Mouse (Mus musculus) cortical plate, adult 2 months (tissue): ENCODE data around the gene Cmtr2. TPM values are rescaled to one million over a fixed set of nuclear protein-coding genes. Genes with fewer than 3 reads are reported as not detected.
A peak's percentile ranks its signal among the peaks of the same experiment; 100 is the strongest.

ENCODE experiments used
- H3K27ac ChIP-seq: fragments of 200-500 bp; 2 replicates; pipeline ENCODE4 v1.5.1; 2012; ENCODE audit warnings: low read length, control low read depth, inconsistent platforms; ENCODE audit not compliant: insufficient read depth
- H3K4me1 ChIP-seq: fragments of 200-500 bp; 2 replicates; pipeline ENCODE4 v1.6.1; 2011; ENCODE audit warnings: low read length; ENCODE audit not compliant: control insufficient read depth, insufficient read depth
- H3K4me3 ChIP-seq: fragments of 200-500 bp; 2 replicates; pipeline ENCODE4 v1.5.1; 2011; ENCODE audit warnings: mild to moderate bottlenecking, low read length, control low read depth; ENCODE audit not compliant: insufficient read depth
- CTCF ChIP-seq: fragments of 200-500 bp; IDR thresholded peaks from 2 replicates; pipeline ENCODE4 v1.5.1; 2011; ENCODE audit warnings: mild to moderate bottlenecking, control low read depth, low read length; ENCODE audit not compliant: insufficient read depth; ENCODE audit errors: extremely low read depth
- POLR2A ChIP-seq: fragments of 200-500 bp; IDR thresholded peaks from 2 replicates; pipeline ENCODE4 v1.6.1; 2011; ENCODE audit warnings: mild to moderate bottlenecking, low read length, control low read depth; ENCODE audit not compliant: insufficient read depth; ENCODE audit errors: extremely low read depth
- polyA plus RNA-seq: library from polyadenylated mRNA; depleted of rRNA; stranded (reverse); fragments of >200 nt; gene quantifications from 2 replicates; pipeline ENCODE4 v1.2.3, GENCODE M21; 2012

Gene Cmtr2
- polyA plus RNA-seq, 1 experiment = 4.2 TPM

DNA sequence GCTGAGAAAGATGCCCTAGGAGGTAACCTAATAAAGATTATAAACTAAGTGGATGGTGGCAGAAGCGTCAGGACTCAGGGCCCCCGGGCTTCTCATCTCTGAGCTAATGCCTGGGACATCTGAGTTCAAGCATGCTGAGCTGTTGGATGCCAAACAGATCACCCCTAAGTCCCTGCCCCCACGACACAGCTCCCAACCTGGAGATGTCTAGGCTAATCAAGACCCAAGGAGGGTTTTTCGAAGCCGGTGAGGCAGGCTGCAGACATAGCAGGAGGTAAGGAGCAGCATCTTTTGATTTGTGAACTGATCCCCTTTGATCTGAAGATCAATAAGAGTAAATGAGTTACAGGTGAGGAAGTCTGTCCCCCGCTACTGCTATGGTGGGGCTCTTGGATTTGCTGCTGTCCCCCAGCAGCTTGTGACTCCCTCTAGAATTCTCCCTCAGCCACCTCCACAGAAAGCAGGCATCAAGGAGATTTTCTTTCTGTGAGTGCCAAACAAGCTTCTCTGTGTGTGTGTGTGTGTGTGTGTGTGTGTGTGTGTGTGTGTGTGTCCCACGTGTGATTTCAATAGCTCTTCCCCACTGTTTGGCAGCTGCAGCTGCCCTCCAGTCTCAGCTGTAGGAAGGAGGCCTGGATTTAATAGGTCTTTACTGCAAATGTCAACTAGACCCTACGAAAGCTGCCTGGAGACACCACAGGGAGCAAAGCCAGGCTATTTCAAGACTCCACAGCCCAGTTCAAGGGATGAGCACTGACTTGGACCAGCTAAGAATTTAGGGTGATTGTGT lies 26.3 kb upstream of the Cmtr2 start:
- H3K4me1 ChIP-seq = no peaks in the 10 kb centered on the region
- H3K4me3 ChIP-seq = no peak overlapping the region
- TF ChIP-seq CTCF = no peak
- TF ChIP-seq POLR2A = no peak
- H3K27ac ChIP-seq = no peak overlapping the region

DNA sequence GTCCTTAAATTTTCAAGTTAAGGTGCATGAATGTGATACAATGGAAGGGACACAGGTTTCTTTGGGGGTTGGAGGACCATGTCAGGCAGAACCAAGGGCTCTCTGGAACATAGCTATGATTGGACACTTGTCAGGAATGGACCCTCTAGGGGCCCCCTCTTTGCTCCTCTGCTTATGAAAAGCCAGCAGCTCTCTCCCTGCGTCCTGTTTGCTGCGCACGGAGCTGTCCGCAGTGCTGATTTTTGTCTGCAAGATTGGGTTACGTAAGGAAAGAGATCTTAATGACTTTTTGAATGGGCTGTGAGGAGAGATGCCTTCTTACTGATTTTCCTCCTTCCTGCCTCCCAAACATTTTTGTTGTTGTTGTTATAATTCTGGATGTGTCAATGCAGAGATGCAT lies 18.8 kb upstream of the Cmtr2 start:
- Histone ChIP-seq H3K4me1 (no peaks in the 10 kb centered on the region), H3K27ac (no peak overlapping the region), H3K4me3 (no peak overlapping the region)
- TF ChIP-seq CTCF = no peak
- TF ChIP-seq POLR2A = no peak

DNA sequence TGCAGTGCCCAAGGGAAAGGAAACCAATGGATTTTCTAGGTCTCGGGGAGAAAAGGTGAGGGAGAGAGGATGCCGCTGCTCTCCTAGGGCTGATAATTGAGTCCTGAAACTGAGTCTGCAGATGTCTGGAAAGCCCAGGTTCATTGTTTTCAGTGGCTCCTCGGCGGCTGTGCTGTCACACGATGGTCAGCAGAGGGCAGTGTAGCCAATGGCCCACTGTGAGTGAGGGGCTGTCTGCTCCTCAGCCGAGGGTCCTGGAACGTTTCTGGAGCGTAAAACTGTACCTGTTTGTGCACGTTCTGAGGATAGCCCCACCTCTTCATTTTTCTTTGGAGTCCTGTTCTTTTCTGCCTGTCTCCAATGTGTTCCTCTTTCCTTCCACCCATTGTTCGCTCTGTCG lies 13.7 kb upstream of the Cmtr2 start:
- H3K27ac ChIP-seq = no peak overlapping the region
- TF ChIP-seq CTCF (peak; percentile 53; the same call in 1 of the 2 replicates), POLR2A (no peak)
- no peak overlapping the region for H3K4me3 ChIP-seq
- H3K4me1 ChIP-seq = no peaks in the 10 kb centered on the region

DNA sequence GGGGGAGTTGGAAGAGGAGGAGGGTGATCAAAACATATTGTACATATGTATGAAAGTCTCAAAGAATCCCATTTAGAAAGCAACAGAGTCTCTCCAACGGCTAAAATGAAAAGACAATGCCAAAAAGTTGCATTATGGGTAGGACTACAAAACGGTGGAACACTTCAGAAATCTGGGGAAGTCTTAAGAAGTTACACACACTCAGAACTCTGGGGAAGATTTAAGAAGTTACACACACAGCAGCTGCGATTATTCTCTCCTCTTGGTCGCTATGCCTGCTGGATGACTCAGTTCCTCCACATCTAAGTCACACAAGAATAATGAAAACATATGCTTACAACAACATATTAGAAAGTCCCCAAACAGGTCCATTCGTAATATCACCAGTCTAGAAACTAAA lies 788 bp downstream of the Cmtr2 start:
- no peak overlapping the region for H3K27ac ChIP-seq
- H3K4me1 ChIP-seq = peaks cover 5% of the 10 kb centered on the region; the same call in 1 of the 2 replicates
- no peak for TF ChIP-seq POLR2A
- no peak for TF ChIP-seq CTCF
- H3K4me3 ChIP-seq = no peak overlapping the region

DNA sequence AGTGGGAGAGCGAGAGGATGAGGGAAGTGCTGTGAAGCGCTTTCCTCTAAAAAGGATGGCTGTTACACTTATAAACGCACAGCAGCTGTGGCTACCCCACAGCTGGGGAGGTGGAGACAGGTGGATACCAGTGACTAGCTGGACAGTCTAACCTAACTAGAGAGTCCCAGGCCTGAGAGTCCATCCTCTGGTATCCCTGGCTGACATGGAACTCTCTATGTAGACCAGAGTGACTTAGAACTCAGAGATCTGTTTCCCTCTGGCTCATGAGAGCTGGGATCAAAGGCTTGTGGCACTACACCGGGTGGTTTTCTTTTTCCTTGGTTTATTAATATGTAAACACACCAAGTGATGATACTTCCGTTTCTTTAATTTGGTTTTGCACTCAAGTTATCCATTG lies 1.7 kb downstream of the Cmtr2 start:
- H3K4me1 ChIP-seq = peaks cover 5% of the 10 kb centered on the region; the same call in 1 of the 2 replicates
- TF ChIP-seq CTCF = no peak
- TF ChIP-seq POLR2A = no peak
- no peak overlapping the region for H3K27ac ChIP-seq
- H3K4me3 ChIP-seq = peak overlapping the region; percentile 43; the same call in 1 of the 2 replicates

DNA sequence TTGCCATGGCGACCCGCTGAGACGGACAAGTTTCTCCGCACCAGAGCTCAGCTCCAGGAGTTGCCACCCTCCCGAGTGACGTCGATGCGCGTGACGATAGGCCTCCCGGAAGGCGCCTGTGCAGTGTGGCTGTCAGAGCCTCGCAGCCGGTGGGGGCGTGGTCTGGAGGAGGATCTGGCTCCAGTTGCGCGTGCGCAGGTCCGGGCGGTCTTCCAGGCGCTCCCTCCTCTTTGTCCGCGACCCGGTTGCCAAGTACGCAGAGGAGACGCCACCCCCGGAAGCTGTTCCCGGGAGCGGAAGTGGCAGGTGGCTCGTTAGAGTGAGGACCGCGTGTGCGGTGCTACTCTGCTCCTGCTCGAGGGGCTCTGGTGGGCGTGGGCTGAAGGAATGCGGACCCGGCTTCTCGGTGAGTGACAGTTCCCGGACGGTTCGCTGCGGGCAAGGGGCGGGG lies 2.2 kb downstream of the Cmtr2 start:
- Histone ChIP-seq H3K4me3 (peak overlapping the region; percentile 43), H3K4me1 (peaks cover 5% of the 10 kb centered on the region; the same call in 1 of the 2 replicates), H3K27ac (no peak overlapping the region)
- peak; percentile 40; the same call in 1 of the 2 replicates for TF ChIP-seq POLR2A
- no peak for TF ChIP-seq CTCF

DNA sequence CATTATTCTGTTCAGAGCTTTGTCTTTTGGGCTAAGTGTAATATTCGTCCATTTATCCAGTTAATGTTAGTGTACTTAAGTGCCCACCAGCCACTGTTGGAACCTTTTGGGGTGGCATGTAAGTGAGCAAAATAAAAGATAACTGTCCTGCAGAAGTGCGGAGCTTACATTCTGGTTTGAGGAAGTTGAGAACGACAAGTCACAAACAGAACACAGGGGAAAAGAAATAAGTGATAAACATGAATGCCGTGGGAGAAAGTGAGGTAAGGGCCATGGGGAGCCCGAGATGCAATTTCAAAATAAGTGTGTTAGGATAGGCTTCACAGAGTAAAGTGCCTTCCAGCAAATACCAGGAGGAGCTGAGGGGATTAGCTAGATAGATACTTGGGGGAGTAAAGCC lies 3.0 kb downstream of the Cmtr2 start:
- no peak overlapping the region for H3K27ac ChIP-seq
- peaks cover 5% of the 10 kb centered on the region; the same call in 1 of the 2 replicates for H3K4me1 ChIP-seq
- H3K4me3 ChIP-seq = no peak overlapping the region; the same call in 1 of the 2 replicates
- no peak for TF ChIP-seq CTCF

DNA sequence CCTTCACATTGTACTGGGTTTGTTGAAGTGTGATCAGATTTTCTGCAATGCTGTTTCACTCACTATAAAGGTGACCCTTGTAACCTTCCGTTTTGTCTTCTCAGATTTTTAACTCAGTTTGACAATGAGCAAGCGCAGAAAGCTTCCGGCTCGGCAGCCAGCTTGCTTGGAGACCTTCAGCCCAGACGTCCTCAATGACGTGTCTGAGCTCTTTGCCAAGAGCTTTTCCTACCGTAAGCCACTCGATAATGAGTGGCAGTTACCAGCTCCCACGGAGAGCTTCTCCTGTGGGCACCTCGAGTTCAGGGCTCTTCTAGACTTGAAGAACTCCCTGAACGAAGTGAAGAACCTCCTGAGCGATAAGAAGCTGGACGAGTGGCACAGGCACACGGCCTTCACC lies 5.5 kb downstream of the Cmtr2 start:
- no peak for TF ChIP-seq POLR2A
- no peak for TF ChIP-seq CTCF
- Histone ChIP-seq H3K27ac (no peak overlapping the region), H3K4me3 (no peak overlapping the region), H3K4me1 (peaks cover 5% of the 10 kb centered on the region; the same call in 1 of the 2 replicates)

DNA sequence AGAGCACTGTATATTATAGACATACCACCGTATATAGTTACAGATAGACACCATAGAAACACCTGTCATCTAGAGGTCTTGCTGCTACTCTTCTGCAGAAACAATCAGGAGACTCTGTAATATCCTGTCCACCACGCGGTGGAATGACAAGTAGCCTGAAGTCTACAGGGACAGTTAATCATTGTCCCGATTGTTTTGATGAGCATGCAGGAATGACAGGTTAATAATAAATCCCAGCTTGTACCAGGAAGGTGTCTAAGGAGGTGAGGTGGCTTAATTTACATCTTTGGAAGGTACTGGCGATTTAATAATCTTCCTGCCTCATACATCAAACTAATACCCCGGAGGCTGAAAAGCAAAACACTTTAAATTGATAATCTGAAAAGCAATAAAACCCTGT lies 15.3 kb downstream of the Cmtr2 start:
- H3K4me3 ChIP-seq = no peak overlapping the region
- H3K4me1 ChIP-seq = peaks cover 1% of the 10 kb centered on the region; the same call in 1 of the 2 replicates
- TF ChIP-seq POLR2A = no peak
- TF ChIP-seq CTCF = no peak
- H3K27ac ChIP-seq = no peak overlapping the region
